Mouse (Mus musculus) heart, embryonic 10.5 days (tissue): Measurements from ENCODE around the gene Rasgef1b. TPM values are rescaled to one million over a fixed set of nuclear protein-coding genes. Genes with fewer than 3 reads are reported as not detected.

Source experiments
- DNase-seq: peaks from one replicate; pipeline ENCODE4 v3.0.0-alpha.2; 2017; ENCODE audit warnings: low spot score
- H3K27ac ChIP-seq: fragments of 300-500 bp; sonication (generic); 2 replicates; pipeline ENCODE4 v1.5.1; 2016; ENCODE audit warnings: mild to moderate bottlenecking
- H3K27me3 ChIP-seq: fragments of 300-500 bp; sonication (generic); 2 replicates; pipeline ENCODE4 v1.6.1; 2016; ENCODE audit warnings: mild to moderate bottlenecking; ENCODE audit not compliant: poor library complexity, insufficient read depth, severe bottlenecking
- H3K36me3 ChIP-seq: fragments of 300-500 bp; sonication (generic); 2 replicates; pipeline ENCODE4 v1.6.1; 2016; ENCODE audit warnings: mild to moderate bottlenecking, moderate library complexity
- H3K4me1 ChIP-seq: fragments of 300-500 bp; sonication (generic); 2 replicates; pipeline ENCODE4 v1.6.1; 2016; ENCODE audit warnings: mild to moderate bottlenecking
- H3K4me3 ChIP-seq: fragments of 300-500 bp; sonication (generic); 2 replicates; pipeline ENCODE4 v1.5.1; 2016; ENCODE audit warnings: mild to moderate bottlenecking, moderate library complexity
- H3K9me3 ChIP-seq: fragments of 300-500 bp; sonication (generic); 2 replicates; pipeline ENCODE4 v1.6.1; 2016; ENCODE audit warnings: mild to moderate bottlenecking, moderate library complexity
- WGBS: fragments of 180-500 bp; shearing (Covaris S2); methylation state at CpG from one replicate; pipeline ENCODE4 v1.1.7; 2016; 5-methylcytosine and 5-hydroxymethylcytosine counted together
- polyA plus RNA-seq: library from polyadenylated mRNA; unstranded; fragments of >200 nt; fragmentation: Nextera tagmentation; extraction: Ambion mirVana; gene quantifications from 2 replicates; pipeline ENCODE4 v1.2.1, GENCODE M21; 2016

The Rasgef1b gene
- polyA plus RNA-seq, 1 experiment from 2014 or later: 20.6 TPM

GRCm38 (mm10) chr5:99387185-99387981 is 341.5 kb downstream of the Rasgef1b start:
- no peak overlapping the region for H3K27ac ChIP-seq
- 68% methylated on average over 17 of the region's 17 CpGs for WGBS

GRCm38 (mm10) chr5:99386246-99386845 is 342.5 kb downstream of the Rasgef1b start:
- Histone ChIP-seq H3K36me3 (no peaks in the 10 kb centered on the region), H3K27me3 (peaks cover 3% of the 10 kb centered on the region; the same call in 1 of the 2 replicates), H3K4me1 (peaks cover 48% of the 10 kb centered on the region), H3K4me3 (no peak overlapping the region), H3K27ac (no peak overlapping the region; the same call in 1 of the 2 replicates), H3K9me3 (no peaks in the 10 kb centered on the region)
- 62% methylated on average over 14 of the region's 14 CpGs for WGBS
- DNase-seq: no peak

More at GRCm38 (mm10) chr5:99387185-99387981, 341.5 kb downstream of the Rasgef1b start:
- Histone ChIP-seq H3K36me3 (no peaks in the 10 kb centered on the region), H3K4me3 (no peak overlapping the region), H3K9me3 (no peaks in the 10 kb centered on the region), H3K4me1 (peaks cover 48% of the 10 kb centered on the region), H3K27me3 (peaks cover 3% of the 10 kb centered on the region; the same call in 1 of the 2 replicates)
- no peak for DNase-seq

GRCm38 (mm10) chr5:99385737-99386136 is 343.1 kb downstream of the Rasgef1b start:
- Histone ChIP-seq H3K27me3 (peaks cover 3% of the 10 kb centered on the region; the same call in 1 of the 2 replicates), H3K4me1 (peaks cover 50% of the 10 kb centered on the region), H3K27ac (no peak overlapping the region), H3K4me3 (no peak overlapping the region), H3K36me3 (no peaks in the 10 kb centered on the region), H3K9me3 (no peaks in the 10 kb centered on the region)
- WGBS: 80% methylated on average over 8 of the region's 8 CpGs
- DNase-seq: no peak

GRCm38 (mm10) chr5:99385090-99385489 is 343.8 kb downstream of the Rasgef1b start:
- H3K4me1 ChIP-seq: peaks cover 57% of the 10 kb centered on the region
- no peaks in the 10 kb centered on the region for H3K36me3 ChIP-seq
- no peaks in the 10 kb centered on the region for H3K9me3 ChIP-seq
- peaks cover 3% of the 10 kb centered on the region; the same call in 1 of the 2 replicates for H3K27me3 ChIP-seq
- no peak overlapping the region for H3K4me3 ChIP-seq
- 25% methylated on average over 1 of the region's 1 CpGs for WGBS
- H3K27ac ChIP-seq: no peak overlapping the region
- peak; percentile 57 for DNase-seq

- WGBS: 82% methylated on average over 13 of the region's 13 CpGs
- Histone ChIP-seq H3K36me3 (no peaks in the 10 kb centered on the region), H3K4me3 (no peak overlapping the region), H3K27ac (peak overlapping the region; percentile 36; the same call in 1 of the 2 replicates), H3K27me3 (0 out of 2 replicates have a peak, but pooled peaks cover 3% of the 10 kb centered on the region), H3K4me1 (peaks cover 63% of the 10 kb centered on the region), H3K9me3 (no peaks in the 10 kb centered on the region)
- DNase-seq: no peak
Measured at GRCm38 (mm10) chr5:99383783-99384281, 345.0 kb downstream of the Rasgef1b start.

- no peak for DNase-seq
- Histone ChIP-seq H3K4me3 (no peak overlapping the region), H3K27ac (no peak overlapping the region), H3K36me3 (no peaks in the 10 kb centered on the region), H3K9me3 (no peaks in the 10 kb centered on the region), H3K4me1 (peaks cover 57% of the 10 kb centered on the region), H3K27me3 (0 out of 2 replicates have a peak, but pooled peaks cover 3% of the 10 kb centered on the region)
- 90% methylated on average over 5 of the region's 5 CpGs for WGBS
Measured at GRCm38 (mm10) chr5:99382786-99383185, 346.1 kb downstream of the Rasgef1b start.

- H3K4me1 ChIP-seq: peaks cover 54% of the 10 kb centered on the region
- no peak for DNase-seq
- H3K27me3 ChIP-seq: 0 out of 2 replicates have a peak, but pooled peaks cover 3% of the 10 kb centered on the region
- WGBS: 81% methylated on average over 2 of the region's 2 CpGs
- H3K4me3 ChIP-seq: no peak overlapping the region
- H3K27ac ChIP-seq: no peak overlapping the region
- no peaks in the 10 kb centered on the region for H3K36me3 ChIP-seq
- no peaks in the 10 kb centered on the region for H3K9me3 ChIP-seq
Measured at GRCm38 (mm10) chr5:99381639-99382038, 347.2 kb downstream of the Rasgef1b start.

GRCm38 (mm10) chr5:99380882-99381281 is 348.0 kb downstream of the Rasgef1b start:
- peaks cover 47% of the 10 kb centered on the region for H3K4me1 ChIP-seq
- 79% methylated on average over 9 of the region's 9 CpGs for WGBS

GRCm38 (mm10) chr5:99380166-99380565 is 348.7 kb downstream of the Rasgef1b start:
- 14% methylated on average over 12 of the region's 12 CpGs for WGBS

More at GRCm38 (mm10) chr5:99380882-99381281, 348.0 kb downstream of the Rasgef1b start:
- H3K27me3 ChIP-seq: 0 out of 2 replicates have a peak, but pooled peaks cover 3% of the 10 kb centered on the region
- DNase-seq: no peak
- H3K36me3 ChIP-seq: no peaks in the 10 kb centered on the region
- H3K9me3 ChIP-seq: no peaks in the 10 kb centered on the region
- H3K4me3 ChIP-seq: no peak overlapping the region
- H3K27ac ChIP-seq: no peak overlapping the region

GRCm38 (mm10) chr5:99378437-99379226 is 350.2 kb downstream of the Rasgef1b start:
- H3K27me3 ChIP-seq: 0 out of 2 replicates have a peak, but pooled peaks cover 3% of the 10 kb centered on the region
- no peaks in the 10 kb centered on the region for H3K9me3 ChIP-seq
- H3K4me1 ChIP-seq: peaks cover 38% of the 10 kb centered on the region

More at GRCm38 (mm10) chr5:99380166-99380565, 348.7 kb downstream of the Rasgef1b start:
- peak overlapping the region; percentile 72 for H3K27ac ChIP-seq
- no peaks in the 10 kb centered on the region for H3K36me3 ChIP-seq
- peaks cover 47% of the 10 kb centered on the region for H3K4me1 ChIP-seq
- 0 out of 2 replicates have a peak, but pooled peaks cover 3% of the 10 kb centered on the region for H3K27me3 ChIP-seq
- H3K4me3 ChIP-seq: peak overlapping the region; percentile 34
- DNase-seq: no peak
- H3K9me3 ChIP-seq: no peaks in the 10 kb centered on the region

GRCm38 (mm10) chr5:99375725-99376124 is 353.1 kb downstream of the Rasgef1b start:
- Histone ChIP-seq H3K9me3 (no peaks in the 10 kb centered on the region), H3K36me3 (no peaks in the 10 kb centered on the region), H3K4me1 (peaks cover 37% of the 10 kb centered on the region), H3K4me3 (no peak overlapping the region), H3K27ac (0 out of 2 replicates have a peak overlapping the region, but pooled peaks have one; percentile 52), H3K27me3 (no peaks in the 10 kb centered on the region)
- WGBS: 46% methylated on average over 7 of the region's 7 CpGs
- no peak for DNase-seq

More at GRCm38 (mm10) chr5:99378437-99379226, 350.2 kb downstream of the Rasgef1b start:
- no peak for DNase-seq
- H3K4me3 ChIP-seq: no peak overlapping the region
- peak overlapping the region; percentile 72 for H3K27ac ChIP-seq
- H3K36me3 ChIP-seq: no peaks in the 10 kb centered on the region
- WGBS: 74% methylated on average over 11 of the region's 11 CpGs

GRCm38 (mm10) chr5:99374460-99374859 is 354.4 kb downstream of the Rasgef1b start:
- Histone ChIP-seq H3K27ac (no peak overlapping the region), H3K9me3 (no peaks in the 10 kb centered on the region), H3K4me3 (no peak overlapping the region), H3K36me3 (no peaks in the 10 kb centered on the region), H3K4me1 (peaks cover 25% of the 10 kb centered on the region), H3K27me3 (no peaks in the 10 kb centered on the region)
- 87% methylated on average over 6 of the region's 6 CpGs for WGBS
- DNase-seq: no peak
